Mouse (Mus musculus): ENCODE measurements at regions not wholly inside any gene's neighbourhood (a gene's known extent, or its start where the extent isn't known, plus 50 kb on each side); places are given as distances from the start of the nearest gene placed in this dataset.

DNA sequence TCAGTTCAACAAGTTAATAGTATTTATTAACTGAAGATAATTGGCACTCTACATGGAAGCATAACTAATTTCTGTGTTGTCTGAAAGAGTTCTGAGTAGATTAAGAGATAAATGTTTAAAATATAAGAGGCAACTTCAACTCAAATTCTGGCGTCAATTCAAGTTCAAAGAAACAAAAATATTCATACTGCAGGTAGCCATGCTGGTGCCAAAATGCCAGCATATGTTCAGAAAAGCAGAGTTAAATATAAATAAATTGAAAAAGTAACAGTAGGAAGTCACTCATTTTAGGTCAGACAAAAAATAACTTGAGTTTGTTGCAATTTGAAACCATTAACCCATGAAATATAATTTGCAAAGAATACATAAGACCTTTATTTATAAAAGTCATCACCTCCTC is 1786.5 kb downstream of the Olfm4 start:
- DNase-seq: no peak
- intact Hi-C loops (cut with DNase I): no loop called here

DNA sequence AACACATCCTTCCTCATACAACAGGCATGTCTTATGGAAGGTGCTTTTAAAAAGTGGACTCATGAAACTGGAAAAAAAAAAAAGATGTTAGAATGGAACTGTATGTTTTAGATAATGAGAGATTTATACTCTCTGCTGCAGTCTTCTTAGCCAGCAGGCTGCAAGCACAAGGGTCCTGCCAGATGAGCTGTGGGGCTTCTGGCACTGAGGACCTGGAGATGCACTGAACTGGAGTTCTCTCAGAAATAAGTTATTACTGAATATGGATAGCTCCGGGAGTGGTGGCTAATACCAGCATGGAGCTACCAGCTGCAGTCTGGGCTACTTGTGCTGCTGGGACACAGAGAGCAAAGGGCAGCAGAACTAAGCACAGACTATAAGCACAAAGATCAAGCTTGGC is 1787.9 kb downstream of the Olfm4 start:
- intact Hi-C loops (cut with DNase I): no loop called here
- no peak for DNase-seq

DNA sequence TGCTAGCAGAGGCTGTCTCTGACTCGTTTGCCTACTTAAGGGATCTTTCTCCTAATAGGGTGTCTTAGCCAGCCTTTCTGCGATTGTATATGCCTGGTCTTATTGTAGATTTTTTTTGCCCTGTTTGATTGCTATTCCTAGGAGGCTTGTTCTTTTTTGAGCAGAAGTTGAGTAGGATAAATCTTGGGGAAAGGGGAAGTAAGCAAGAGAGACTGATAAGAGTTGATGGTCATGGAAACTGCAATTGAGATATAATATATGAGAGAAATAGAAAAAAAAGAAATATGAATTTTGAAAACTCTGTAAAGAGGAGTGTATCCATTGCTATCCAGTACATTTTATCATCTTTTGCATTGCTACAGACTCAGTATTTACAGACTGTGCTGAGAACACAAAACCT is 1805.0 kb downstream of the Olfm4 start:
- intact Hi-C loops (cut with DNase I): no loop called here
- no peak for DNase-seq

DNA sequence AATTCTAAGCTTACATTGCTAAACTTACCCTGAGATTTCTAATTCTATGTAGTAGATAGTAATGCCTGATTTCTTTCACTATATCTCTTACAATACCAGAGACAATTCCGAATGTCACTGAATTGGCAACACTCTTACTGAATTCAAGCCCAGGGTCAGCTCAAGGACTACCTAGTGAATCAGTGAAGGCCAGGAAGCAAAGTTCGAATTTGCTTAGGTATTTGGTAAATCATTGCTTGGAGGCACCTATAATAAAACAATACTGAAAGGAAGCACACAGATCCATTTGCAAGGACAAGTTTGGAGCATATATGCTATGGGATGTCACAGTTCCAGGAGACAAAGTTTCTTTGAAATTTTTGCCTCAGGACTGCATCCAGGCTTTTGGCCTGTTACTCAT is 1839.9 kb downstream of the Olfm4 start:
- intact Hi-C loops (cut with DNase I): loop anchor here (5.0 kb wide), 1 partner anchor 591 kb away; no protein-coding TSS in a partner anchor
- no peak for DNase-seq

DNA sequence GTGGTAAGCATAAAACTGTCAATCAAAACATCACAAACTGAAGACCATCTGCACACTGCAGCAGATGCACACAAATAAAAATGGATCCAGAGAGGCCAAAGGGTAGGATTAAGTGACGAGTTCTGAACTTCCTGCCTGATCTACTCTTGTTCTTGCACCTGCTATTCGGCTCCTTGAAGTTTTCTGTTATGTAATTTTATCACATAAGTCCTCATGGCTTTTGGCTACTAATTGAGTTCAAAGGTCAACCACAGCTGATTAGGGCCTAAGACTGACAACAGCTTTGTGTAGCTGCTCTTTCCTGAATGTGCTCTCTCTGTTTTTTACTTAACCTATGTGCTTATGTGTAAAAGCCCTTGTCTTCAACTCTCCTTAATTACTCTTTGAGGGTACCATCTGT is 1874.7 kb downstream of the Olfm4 start:
- intact Hi-C loops (cut with DNase I): no loop called here

DNA sequence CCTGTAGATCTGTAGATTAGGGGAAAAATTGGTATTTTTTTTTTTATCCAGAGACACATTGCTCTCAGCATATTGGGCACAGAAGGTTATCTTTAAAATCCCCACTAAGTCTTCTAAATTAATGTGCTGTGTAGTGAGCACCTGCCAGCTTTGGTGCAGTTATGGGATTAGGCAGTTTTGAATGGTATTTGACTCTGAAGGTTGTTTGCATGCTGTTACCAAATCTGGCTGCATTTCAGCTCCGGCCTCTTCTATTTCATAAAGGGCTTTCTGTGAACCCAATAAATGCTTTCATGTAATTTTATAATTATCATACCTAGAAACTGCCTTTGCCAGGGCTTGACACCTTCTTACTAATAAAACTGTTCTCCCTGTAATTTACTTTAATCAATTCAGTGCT is 1886.5 kb downstream of the Olfm4 start:
- intact Hi-C loops (cut with DNase I): no loop called here
- no peak for DNase-seq

More for the DNA sequence above, 1874.7 kb downstream of the Olfm4 start:
- DNase-seq: no peak
